Comparison of ENCODE assay signal across 31 mouse cellular contexts in genomic region chr2:67422799-67423198, GRCm38 (mm10). TPM values are rescaled to one million over a fixed set of nuclear protein-coding genes. Genes with fewer than 3 reads are reported as not detected.
"Had no signal": no experiment of that assay in that cellular context is flagged by ENCODE, and none has a peak within 500 bp of the region (broad histone marks: within the 10 kb centered on the region; RNA-seq: fewer than 3 reads in every experiment).

No protein-coding gene starts in this region.

- H3K4me1 ChIP-seq: heart, embryonic 13.5 days; heart, embryonic 15.5 days; hindbrain, embryonic 13.5 days; hindbrain, embryonic 15.5 days; kidney, embryonic 15.5 days; limb, embryonic 10.5 days; limb, embryonic 12.5 days; liver, embryonic 13.5 days; liver, embryonic 15.5 days had no signal

- DNase-seq: gastrocnemius, postnatal 14 days; gastrocnemius, postnatal 36 days; heart, adult 11 months; heart, adult 2 months; heart, postnatal 14 days; heart, postnatal 36 days; kidney, postnatal 10 days; kidney, postnatal 25 days; kidney, postnatal 4 days; liver; liver, embryonic 13.5 days; liver, postnatal 0 days had no signal

- H3K4me3 ChIP-seq: heart, adult 2 months; heart, embryonic 13.5 days; heart, embryonic 15.5 days; hindbrain, embryonic 13.5 days; hindbrain, embryonic 15.5 days; kidney, embryonic 15.5 days; layer of hippocampus, adult 2 months; left cerebral cortex, adult 2 months; limb, embryonic 10.5 days; limb, embryonic 12.5 days; liver, embryonic 13.5 days; liver, embryonic 15.5 days had no signal

- H3K27ac ChIP-seq: heart, adult 2 months; heart, embryonic 13.5 days; heart, embryonic 15.5 days; hindbrain, embryonic 13.5 days; hindbrain, embryonic 15.5 days; hindbrain, postnatal 0 days; kidney, embryonic 15.5 days; layer of hippocampus, adult 2 months; left cerebral cortex, adult 2 months; limb, embryonic 10.5 days; limb, embryonic 12.5 days; liver, embryonic 13.5 days; liver, embryonic 15.5 days had no signal

- H3K9me3 ChIP-seq: heart, embryonic 13.5 days; heart, embryonic 15.5 days; hindbrain, embryonic 13.5 days; hindbrain, embryonic 15.5 days; kidney, embryonic 15.5 days; limb, embryonic 10.5 days; limb, embryonic 12.5 days; liver, embryonic 13.5 days; liver, embryonic 15.5 days had no signal

- H3K36me3 ChIP-seq: heart, embryonic 13.5 days; heart, embryonic 15.5 days; hindbrain, embryonic 13.5 days; hindbrain, embryonic 15.5 days; kidney, embryonic 15.5 days; limb, embryonic 10.5 days; limb, embryonic 12.5 days; liver, embryonic 13.5 days; liver, embryonic 15.5 days had no signal

- H3K9ac ChIP-seq: heart, embryonic 13.5 days; heart, embryonic 15.5 days; hindbrain, embryonic 13.5 days; hindbrain, embryonic 15.5 days; kidney, embryonic 15.5 days; limb, embryonic 12.5 days; liver, embryonic 13.5 days; liver, embryonic 15.5 days; liver, postnatal 0 days had no signal

- ATAC-seq: hindbrain, postnatal 0 days; intestine, embryonic 16.5 days; liver, postnatal 0 days had no signal

- H3K4me2 ChIP-seq: heart, embryonic 11.5 days; heart, embryonic 13.5 days; heart, embryonic 15.5 days; hindbrain, embryonic 13.5 days; hindbrain, embryonic 15.5 days; kidney, embryonic 15.5 days; limb, embryonic 12.5 days; liver, embryonic 11.5 days; liver, embryonic 13.5 days; liver, embryonic 15.5 days had no signal

- H3K27me3 ChIP-seq: heart, embryonic 13.5 days; heart, embryonic 15.5 days; hindbrain, embryonic 13.5 days; hindbrain, embryonic 15.5 days; kidney, embryonic 15.5 days; limb, embryonic 12.5 days; liver, embryonic 13.5 days; liver, embryonic 15.5 days had no signal

RNA-seq across cellular contexts. Expression of gene Gm21830, which starts 9.3 kb away (rescaled TPM):
- polyA plus RNA-seq: gonadal fat pad, adult 2 months; heart, adult 2 months; heart, embryonic 11.5 days; heart, embryonic 13.5 days; heart, embryonic 15.5 days; heart, postnatal 0 days; hindbrain, embryonic 11.5 days; hindbrain, embryonic 13.5 days; hindbrain, embryonic 15.5 days; hindbrain, postnatal 0 days; intestine, embryonic 14.5 days; intestine, embryonic 16.5 days; kidney, embryonic 15.5 days; limb, embryonic 10.5 days; limb, embryonic 12.5 days; limb, embryonic 14.5 days; liver, embryonic 11.5 days; liver, embryonic 13.5 days; liver, embryonic 15.5 days; liver, postnatal 0 days had no signal

RNA-seq across cellular contexts. Expression of gene Gm26727, which starts 10.2 kb away (rescaled TPM):
- polyA plus RNA-seq: gonadal fat pad, adult 2 months; heart, adult 2 months; heart, embryonic 11.5 days; heart, embryonic 13.5 days; heart, embryonic 15.5 days; heart, postnatal 0 days; hindbrain, embryonic 11.5 days; hindbrain, embryonic 13.5 days; hindbrain, embryonic 15.5 days; hindbrain, postnatal 0 days; intestine, embryonic 14.5 days; intestine, embryonic 16.5 days; kidney, embryonic 15.5 days; limb, embryonic 10.5 days; limb, embryonic 12.5 days; limb, embryonic 14.5 days; liver, embryonic 11.5 days; liver, embryonic 13.5 days; liver, embryonic 15.5 days; liver, postnatal 0 days had no signal

RNA-seq across cellular contexts. Expression of gene Xirp2, which starts 23.0 kb away (rescaled TPM):
- polyA plus RNA-seq: hindbrain, embryonic 11.5 days; hindbrain, embryonic 13.5 days; hindbrain, embryonic 15.5 days; hindbrain, postnatal 0 days; intestine, embryonic 14.5 days; intestine, embryonic 16.5 days; kidney, embryonic 15.5 days; limb, embryonic 10.5 days; limb, embryonic 12.5 days; liver, embryonic 13.5 days; liver, postnatal 0 days had no signal
